Mouse (Mus musculus) cortical plate, adult 2 months (tissue): Measurements from ENCODE around the gene Nrm.

ENCODE experiments used
- CTCF ChIP-seq: fragments of 200-500 bp; IDR thresholded peaks from 2 replicates; pipeline ENCODE4 v1.5.1; 2011; ENCODE audit warnings: mild to moderate bottlenecking, control low read depth, low read length; ENCODE audit not compliant: insufficient read depth; ENCODE audit errors: extremely low read depth
- POLR2A ChIP-seq: fragments of 200-500 bp; IDR thresholded peaks from 2 replicates; pipeline ENCODE4 v1.6.1; 2011; ENCODE audit warnings: mild to moderate bottlenecking, low read length, control low read depth; ENCODE audit not compliant: insufficient read depth; ENCODE audit errors: extremely low read depth

DNA sequence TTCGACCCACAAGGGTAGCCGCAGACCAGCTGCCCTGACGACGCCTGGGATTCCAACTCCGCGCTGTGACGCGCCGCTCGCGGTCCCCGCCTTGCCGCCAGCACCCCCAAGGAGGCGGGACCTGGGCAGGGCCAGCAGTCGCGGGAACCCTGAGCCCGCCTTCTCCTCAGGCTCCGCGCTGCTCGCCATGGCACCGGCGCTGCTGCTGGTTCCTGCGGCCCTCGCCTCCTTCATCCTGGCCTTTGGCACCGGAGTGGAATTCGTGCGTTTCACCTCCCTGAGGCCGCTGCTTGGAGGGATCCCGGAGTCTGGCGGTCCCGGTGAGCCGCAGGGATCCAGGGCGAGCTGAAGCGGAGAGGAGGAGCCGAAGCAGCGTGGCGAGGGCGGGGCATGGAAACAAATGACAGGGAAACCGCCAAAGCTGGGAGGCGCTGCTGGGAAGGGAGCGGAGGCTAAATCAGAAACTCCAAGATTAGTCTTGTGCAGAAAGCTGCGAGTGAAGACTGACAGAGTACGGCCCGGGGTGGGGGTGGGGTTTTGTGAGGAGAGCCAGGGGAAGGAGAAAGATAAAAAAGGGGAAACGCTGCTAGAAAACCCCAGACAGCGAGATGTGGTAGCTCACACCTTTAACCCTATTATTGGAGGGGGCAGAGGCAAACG, at the start of gene Nrm:
- 0 out of 2 replicates have a peak, but pooled peaks have one; percentile 8 for TF ChIP-seq CTCF
- TF ChIP-seq POLR2A = 0 out of 2 replicates have a peak, but pooled peaks have one; percentile 56
